Mouse (Mus musculus): ENCODE data around the gene Rhou.

The Rhou gene

GRCm38 (mm10) chr8:123651390-123652098, 2.2 kb upstream of the Rhou start:
- no peak for DNase-seq

- peak; percentile 29 for DNase-seq
These were observed 1.1 kb upstream of the Rhou start for GRCm38 (mm10) chr8:123652641-123653040.

GRCm38 (mm10) chr8:123653994-123654569, 353 bp downstream of the Rhou start:
- DNase-seq: peak; percentile 47

- no peak for DNase-seq
These were observed 1.0 kb downstream of the Rhou start for GRCm38 (mm10) chr8:123654763-123655162.

- DNase-seq: peak; percentile 38
These were observed 1.6 kb downstream of the Rhou start for GRCm38 (mm10) chr8:123655351-123655779.

DNA sequence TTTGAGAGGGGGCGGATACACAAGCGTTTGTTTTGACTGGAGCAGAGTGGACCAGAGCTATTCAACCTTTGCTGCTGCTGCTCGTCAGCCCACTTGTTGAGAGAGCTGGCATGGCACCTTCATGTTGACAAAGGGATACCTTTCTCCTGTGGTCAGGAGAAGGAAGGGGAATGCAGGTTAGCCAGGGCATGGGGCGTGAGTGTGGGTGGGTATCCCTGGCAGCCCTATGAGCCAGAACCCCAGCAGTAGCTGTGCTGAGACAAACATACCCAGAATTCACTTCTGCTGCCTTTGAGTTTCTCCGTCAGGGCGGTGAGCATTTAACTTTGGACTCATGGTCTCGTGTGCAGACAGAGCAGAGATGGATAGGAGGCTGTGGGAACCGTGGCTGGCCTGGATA, 4.1 kb downstream of the Rhou start:
- no peak for DNase-seq

- no peak for DNase-seq
These were observed 5.8 kb downstream of the Rhou start for GRCm38 (mm10) chr8:123659469-123660057.

DNA sequence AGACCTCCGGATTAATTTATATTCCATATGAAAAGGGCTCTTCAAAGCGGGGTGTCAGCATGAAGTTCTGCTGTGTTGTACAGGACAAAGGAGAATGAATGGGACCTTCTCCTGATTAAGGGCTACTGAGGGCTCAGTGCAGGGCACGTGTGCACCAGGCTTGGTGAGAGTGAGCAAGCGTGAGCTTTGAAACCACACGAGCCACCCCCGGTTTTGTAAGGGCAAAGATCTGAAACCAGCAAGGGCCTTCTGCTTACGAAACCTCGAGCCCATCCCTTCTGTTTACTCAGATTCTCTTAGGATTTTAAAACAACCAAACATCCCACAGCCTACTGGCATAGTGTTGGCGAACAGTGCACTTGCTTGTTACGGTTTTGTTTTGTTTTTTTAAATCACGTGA, 7.8 kb downstream of the Rhou start:
- no peak for DNase-seq

- no peak for DNase-seq
These were observed 11.9 kb downstream of the Rhou start for GRCm38 (mm10) chr8:123665580-123665979.

DNA sequence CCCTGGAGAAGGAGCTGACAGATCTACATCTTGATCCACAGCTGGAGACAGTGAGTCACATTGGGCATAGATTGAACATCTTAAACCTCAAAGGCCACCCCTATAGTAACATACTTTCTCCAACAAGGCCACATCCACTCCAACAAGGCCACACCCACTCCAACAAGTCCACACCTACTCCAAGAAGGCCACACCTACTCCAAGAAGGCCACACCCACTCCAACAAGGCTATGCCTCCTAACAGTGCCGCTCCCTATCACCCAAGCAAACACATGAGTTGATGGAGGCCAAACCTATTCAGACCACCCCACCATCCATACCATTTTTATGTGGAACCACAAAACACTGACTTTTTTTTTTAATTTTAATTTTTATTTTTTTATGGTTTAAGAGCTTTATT, 13.1 kb downstream of the Rhou start:
- no peak for DNase-seq

DNA sequence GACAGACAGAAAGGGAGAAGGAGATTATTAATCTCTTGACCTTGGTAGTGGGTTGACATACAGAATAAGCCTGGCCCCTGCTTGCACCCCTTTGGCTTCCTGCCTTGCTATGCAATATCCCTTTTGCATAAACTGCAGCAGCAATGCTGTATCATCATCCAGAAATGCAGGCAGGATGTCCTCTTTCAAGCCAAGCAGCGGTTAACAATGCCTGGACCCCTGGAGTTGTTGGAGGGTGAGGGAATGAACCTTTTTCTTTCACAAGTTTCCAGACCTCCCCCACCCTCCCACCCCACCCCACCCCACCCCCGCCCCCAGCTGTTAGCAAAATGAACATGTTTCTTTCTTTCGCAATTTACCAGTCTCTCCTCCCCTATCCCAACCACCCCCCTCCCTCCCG, 15.0 kb downstream of the Rhou start:
- DNase-seq: no peak

DNA sequence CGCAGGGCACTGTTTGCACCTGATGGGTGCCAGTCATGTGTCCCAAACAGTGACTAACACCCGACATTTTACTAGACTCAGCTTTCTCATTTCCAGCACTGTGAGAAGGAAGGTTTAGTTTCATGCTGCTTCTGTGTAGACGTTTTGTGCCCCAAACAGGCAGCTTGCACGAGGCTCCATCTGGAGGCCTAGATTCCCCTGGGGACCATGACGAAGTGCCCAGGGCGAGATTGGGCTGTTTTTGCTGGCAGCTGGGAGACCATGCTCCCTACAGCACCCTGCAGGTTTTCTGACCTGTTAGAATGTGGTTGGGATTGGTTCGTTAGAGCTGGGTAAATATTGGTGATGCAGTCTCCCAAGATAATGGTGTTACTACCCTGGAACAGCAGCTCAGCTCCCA, 17.0 kb downstream of the Rhou start:
- DNase-seq: no peak

GRCm38 (mm10) chr8:123671454-123671853, 17.7 kb downstream of the Rhou start:
- no peak for DNase-seq

DNA sequence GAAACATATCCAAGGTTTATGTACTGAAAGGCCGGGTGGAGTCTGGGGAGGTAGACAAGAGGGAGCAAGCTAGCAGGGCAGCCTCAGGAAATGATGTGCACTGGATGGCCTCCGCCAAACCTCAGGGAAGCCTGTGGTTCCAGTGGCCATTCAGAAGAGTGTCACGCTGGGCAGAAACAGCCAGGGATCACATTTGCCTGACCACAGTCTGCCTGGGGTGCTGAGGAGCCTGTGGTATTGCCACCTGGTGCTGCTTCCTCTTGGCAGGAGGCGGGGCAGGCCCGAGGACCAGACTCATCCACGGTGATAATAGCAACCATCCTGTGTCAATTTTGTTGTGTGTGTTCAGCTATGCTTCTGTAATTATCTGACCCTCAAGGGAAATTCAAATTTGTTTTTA, 18.9 kb downstream of the Rhou start:
- no peak for DNase-seq

DNA sequence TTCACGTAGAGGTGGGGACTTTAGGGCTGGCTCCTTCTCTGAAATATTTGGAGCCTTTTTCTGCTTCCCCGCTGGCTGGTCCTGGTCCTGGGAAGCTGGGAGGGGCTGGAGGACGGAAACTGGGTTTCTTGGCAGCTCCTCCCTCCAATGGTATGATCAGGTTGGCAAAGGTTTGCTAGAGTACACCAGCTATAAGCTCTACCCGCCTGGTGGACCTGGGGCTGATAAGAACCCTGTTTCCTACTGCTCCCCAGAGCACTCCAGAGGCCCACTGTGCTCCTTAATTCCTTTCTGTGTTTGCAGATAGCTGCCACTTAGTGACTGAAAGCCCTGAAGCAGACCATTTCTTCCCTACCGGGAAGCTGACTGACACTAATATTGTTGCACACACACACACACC, 21.9 kb downstream of the Rhou start:
- peak; percentile 15 for DNase-seq

DNA sequence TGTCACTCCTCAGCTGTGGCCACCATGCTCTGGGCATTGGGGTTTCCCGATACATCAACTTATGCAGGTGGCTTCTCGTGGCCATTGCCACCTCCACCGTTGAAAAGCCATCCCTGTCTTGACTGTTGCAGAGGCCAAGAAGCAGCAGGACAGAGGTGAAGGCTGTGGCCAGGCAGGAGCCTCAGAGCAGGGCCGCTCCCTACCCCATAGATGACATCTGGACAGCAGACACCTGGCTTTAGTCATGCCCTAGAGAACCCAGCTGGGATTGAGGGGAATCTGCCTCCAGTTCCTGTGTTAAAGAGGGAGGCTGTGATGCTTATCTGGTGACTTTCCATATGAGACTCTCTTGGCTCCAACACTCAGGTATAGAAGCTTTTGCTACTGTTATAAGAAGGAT, 24.7 kb downstream of the Rhou start:
- DNase-seq: no peak

- DNase-seq: peak; percentile 65
These were observed 28.5 kb downstream of the Rhou start for GRCm38 (mm10) chr8:123682073-123682761.

- no peak for DNase-seq
These were observed 29.6 kb downstream of the Rhou start for GRCm38 (mm10) chr8:123683321-123683720.

DNA sequence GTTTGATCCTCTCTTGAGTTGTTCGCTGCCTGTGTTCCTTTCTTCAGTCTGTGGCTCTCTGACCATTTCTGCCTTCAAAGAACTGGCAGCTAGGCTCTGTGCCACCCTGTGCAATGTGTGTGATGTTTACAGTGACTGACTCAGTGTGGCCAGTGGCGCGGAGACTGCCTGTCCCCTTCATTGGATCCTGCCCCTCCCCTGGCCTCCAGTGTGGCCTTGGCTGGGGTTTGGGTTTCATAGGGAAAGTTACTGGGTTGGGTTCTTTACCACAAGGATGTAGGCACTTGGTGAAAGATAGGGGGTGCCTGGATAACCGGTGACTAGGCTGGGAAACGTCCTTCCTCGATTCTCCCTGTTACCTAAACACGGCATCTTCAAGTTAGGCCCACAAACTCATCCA, 31.1 kb downstream of the Rhou start:
- DNase-seq: no peak

GRCm38 (mm10) chr8:123685477-123685876, 31.7 kb downstream of the Rhou start:
- DNase-seq: no peak

GRCm38 (mm10) chr8:123687826-123688225, 34.1 kb downstream of the Rhou start:
- no peak for DNase-seq

GRCm38 (mm10) chr8:123692165-123692962, 38.6 kb downstream of the Rhou start:
- no peak for DNase-seq

DNA sequence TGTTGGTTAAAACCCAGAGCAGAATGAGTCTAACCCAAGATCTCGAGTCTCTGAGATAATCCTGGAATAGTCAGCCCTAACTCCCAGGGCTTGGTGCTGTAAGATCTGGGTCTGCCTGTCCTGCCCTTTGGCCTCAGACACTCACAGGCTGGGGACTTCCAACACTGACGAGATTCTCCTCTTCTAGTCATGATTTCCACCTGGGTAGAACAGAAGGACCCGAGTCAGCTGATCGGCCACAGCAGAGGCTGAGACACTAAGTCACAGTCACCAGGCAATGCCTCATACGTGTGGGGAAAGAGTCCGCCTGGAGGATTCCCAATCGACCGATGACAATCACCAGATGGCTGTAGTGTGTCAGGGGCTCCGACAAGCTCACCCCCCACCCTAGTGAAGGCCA, 42.4 kb downstream of the Rhou start:
- no peak for DNase-seq
